Mouse (Mus musculus): ENCODE measurements around the gene Gapvd1.

The Gapvd1 gene

GRCm38 (mm10) chr2:34635249-34636165 lies 119.5 kb downstream of the Gapvd1 start:
- no peak for DNase-seq (ENCODE audit: low spot score)

DNA sequence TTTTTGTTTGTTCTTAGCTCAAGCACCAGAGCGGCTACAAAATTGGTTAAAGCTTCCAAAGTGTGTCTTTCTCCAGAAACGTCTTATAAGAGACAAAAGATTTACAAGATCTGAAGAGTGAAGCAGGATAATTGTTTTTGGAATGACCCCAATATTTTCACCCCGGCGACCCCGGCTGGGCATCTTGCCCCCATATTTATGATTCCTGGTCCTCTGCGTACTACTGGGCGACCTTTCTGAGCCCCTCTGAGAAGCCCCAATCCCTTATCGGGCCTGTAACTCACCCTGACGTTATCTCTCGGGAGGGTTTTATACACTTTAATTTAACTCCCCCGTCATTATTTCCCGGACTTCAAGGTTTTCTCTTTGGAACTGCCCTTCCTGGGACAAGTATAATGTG lies 123.0 kb downstream of the Gapvd1 start:
- no peak for DNase-seq (ENCODE audit: low spot score)

GRCm38 (mm10) chr2:34630445-34630844 lies 124.6 kb downstream of the Gapvd1 start:
- no peak for DNase-seq (ENCODE audit: low spot score)

- DNase-seq (ENCODE audit: low spot score), result no peak
Measured at GRCm38 (mm10) chr2:34629758-34630157, 125.3 kb downstream of the Gapvd1 start.

DNA sequence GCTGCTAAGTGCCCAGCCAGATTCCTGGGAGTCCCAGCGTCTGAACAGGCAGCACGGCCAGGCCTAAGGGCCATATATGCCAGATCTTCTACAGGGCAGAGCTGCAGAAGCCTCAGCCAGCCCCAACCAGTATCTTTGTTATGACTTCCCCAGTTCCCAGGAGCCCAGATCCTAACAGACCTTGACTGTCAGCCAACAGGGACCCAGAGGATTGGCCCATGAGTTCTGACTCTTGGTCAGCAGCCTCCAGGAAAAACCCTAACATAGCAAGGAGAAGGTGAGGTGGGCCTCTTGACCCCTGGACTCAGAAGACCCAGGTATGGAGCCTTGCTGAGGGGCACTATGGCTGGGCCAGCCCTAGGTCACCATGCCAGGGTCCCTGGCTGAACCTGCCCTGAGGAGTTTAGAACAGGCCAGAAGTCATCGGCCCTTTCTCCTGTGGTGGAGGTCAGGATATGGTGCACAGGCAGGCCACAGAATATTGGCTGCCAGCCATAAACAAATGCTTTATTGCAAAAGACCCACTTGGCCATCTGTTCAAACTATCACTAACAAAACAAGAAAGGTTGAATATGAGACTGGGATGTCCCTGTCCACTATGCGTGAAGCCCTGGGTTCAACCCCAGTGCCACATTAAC lies 126.0 kb downstream of the Gapvd1 start:
- peak; percentile 56 for DNase-seq (ENCODE audit: low spot score)

DNA sequence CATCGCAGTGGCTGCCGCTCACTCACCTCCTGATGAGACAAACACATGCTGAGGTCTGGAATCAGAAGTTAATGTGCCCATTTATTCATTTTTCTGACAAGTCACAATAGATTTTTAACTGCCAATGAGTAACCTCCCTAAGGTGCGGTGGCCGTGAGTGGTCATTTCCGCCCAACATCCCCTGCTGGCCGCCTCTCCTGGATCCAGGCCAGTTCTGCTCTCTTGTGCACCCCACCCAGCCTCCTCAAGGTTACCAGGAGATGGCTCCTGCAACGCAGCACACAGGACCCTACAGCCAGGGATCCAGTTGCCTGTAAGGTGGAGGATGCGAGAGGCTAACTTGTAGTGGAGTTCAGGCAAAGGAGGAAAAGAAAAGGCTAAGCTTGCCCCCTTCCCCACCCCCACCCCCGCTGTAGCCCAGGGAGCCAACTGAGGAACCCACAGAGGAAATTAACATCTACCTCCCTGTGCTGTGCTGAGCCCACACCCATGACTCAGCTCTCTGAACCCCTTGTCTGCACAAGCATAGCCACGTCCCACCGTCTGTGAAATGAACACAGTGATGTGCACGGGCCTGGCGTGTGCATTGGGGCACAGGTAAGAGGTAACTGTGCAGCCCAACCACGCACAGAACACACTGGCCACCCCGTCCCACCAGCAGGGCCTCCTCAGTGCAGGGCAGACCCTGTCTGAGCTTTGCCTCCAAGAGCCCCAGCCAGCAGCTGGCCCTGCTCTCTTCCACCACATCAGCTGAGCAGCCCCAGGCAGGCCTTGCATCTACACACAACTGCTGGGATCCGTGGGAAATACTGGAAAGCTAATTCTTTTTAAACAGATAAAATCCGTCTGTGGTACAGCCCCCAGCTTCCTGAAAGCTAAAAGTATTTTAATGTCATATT lies 127.5 kb downstream of the Gapvd1 start:
- no peak for DNase-seq (ENCODE audit: low spot score)

Data from MN1 (cell line).